Mouse (Mus musculus) limb, embryonic 15.5 days (tissue): Measurements from ENCODE around the gene Tmc3. TPM values are rescaled to one million over a fixed set of nuclear protein-coding genes. Genes with fewer than 3 reads are reported as not detected.

Experiments
- ATAC-seq: fragments of 200-750 bp; cut with Nextera tagmentation; 2 replicates; pipeline ENCODE4 v1.8.0; 2017; ENCODE audit warnings: low read depth, moderate TSS enrichment; ENCODE audit not compliant: insufficient number of reproducible peaks, low FRiP score, low TSS enrichment
- H3K27ac ChIP-seq: fragments of 300-500 bp; sonication (generic); 2 replicates; pipeline ENCODE4 v1.5.1; 2015; ENCODE audit warnings: moderate library complexity, mild to moderate bottlenecking, inconsistent platforms
- H3K27me3 ChIP-seq: fragments of 300-500 bp; sonication (generic); 2 replicates; pipeline ENCODE4 v1.6.1; 2015; ENCODE audit warnings: inconsistent platforms
- H3K36me3 ChIP-seq: fragments of 300-500 bp; sonication (generic); 2 replicates; pipeline ENCODE4 v1.6.1; 2015; ENCODE audit warnings: inconsistent platforms
- H3K4me1 ChIP-seq: fragments of 300-500 bp; sonication (generic); 2 replicates; pipeline ENCODE4 v1.6.1; 2015; ENCODE audit warnings: inconsistent platforms
- H3K4me2 ChIP-seq: fragments of 300-500 bp; sonication (generic); 2 replicates; pipeline ENCODE4 v1.6.1; 2015; ENCODE audit warnings: mild to moderate bottlenecking, inconsistent platforms
- H3K4me3 ChIP-seq: fragments of 300-500 bp; sonication (generic); 2 replicates; pipeline ENCODE4 v1.5.1; 2015; ENCODE audit warnings: mild to moderate bottlenecking, inconsistent platforms
- H3K9ac ChIP-seq: fragments of 300-500 bp; sonication (generic); 2 replicates; pipeline ENCODE4 v1.6.1; 2015; ENCODE audit warnings: inconsistent platforms
- H3K9me3 ChIP-seq: fragments of 300-500 bp; sonication (generic); 2 replicates; pipeline ENCODE4 v1.6.1; 2016; ENCODE audit warnings: inconsistent platforms
- WGBS: fragments of 180-500 bp; shearing (Covaris S2); methylation state at CpG from one replicate; pipeline ENCODE4 v1.1.7; 2015; 5-methylcytosine and 5-hydroxymethylcytosine counted together
- polyA plus RNA-seq: library from polyadenylated mRNA; unstranded; fragments of >200 nt; fragmentation: Nextera tagmentation; extraction: Ambion mirVana; gene quantifications from 2 replicates; pipeline ENCODE4 v1.2.1, GENCODE M21; 2015

The Tmc3 gene
- polyA plus RNA-seq, 1 experiment from 2014 or later, result 0.91 TPM

GRCm38 (mm10) chr7:83604180-83604944 lies 19.6 kb downstream of the Tmc3 start:
- Histone ChIP-seq H3K4me2 (no peak overlapping the region), H3K9ac (no peak overlapping the region), H3K36me3 (no peaks in the 10 kb centered on the region), H3K9me3 (no peaks in the 10 kb centered on the region), H3K4me1 (peaks cover 5% of the 10 kb centered on the region; the same call in 1 of the 2 replicates), H3K27ac (no peak overlapping the region), H3K27me3 (no peaks in the 10 kb centered on the region), H3K4me3 (no peak overlapping the region)
- WGBS, result 78% methylated on average over 7 of the region's 7 CpGs
- no peak for ATAC-seq

- WGBS, result 96% methylated on average over 2 of the region's 2 CpGs
- Histone ChIP-seq H3K27me3 (no peaks in the 10 kb centered on the region), H3K9me3 (no peaks in the 10 kb centered on the region), H3K4me2 (no peak overlapping the region), H3K4me1 (peaks cover 5% of the 10 kb centered on the region; the same call in 1 of the 2 replicates), H3K27ac (no peak overlapping the region), H3K9ac (no peak overlapping the region), H3K4me3 (no peak overlapping the region), H3K36me3 (no peaks in the 10 kb centered on the region)
- ATAC-seq, result no peak
Measured at GRCm38 (mm10) chr7:83606796-83607195, 22.1 kb downstream of the Tmc3 start.

DNA sequence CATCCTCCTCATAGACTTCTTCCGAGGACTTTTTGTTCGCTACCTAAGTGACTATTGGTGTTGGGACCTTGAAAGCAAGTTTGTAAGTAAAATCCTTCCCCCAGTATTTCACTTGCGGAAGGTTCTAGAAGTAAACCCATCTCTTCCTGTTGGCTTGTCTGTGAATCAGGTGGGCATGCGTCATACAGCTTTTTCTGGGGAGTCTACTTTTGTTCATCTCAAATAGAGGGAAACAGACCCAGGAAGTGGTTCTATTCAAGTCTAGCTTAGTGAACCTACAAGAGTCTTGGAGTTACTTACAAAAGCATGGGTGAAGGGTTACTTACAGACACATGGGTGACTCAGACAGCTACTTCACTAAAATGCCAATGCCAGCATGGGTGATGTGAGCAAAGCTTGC lies 25.2 kb downstream of the Tmc3 start:
- no peaks in the 10 kb centered on the region for H3K36me3 ChIP-seq
- H3K27me3 ChIP-seq, result no peaks in the 10 kb centered on the region
- H3K4me1 ChIP-seq, result no peaks in the 10 kb centered on the region
- 96% methylated on average over 4 of the region's 4 CpGs for WGBS
- no peak overlapping the region for H3K27ac ChIP-seq
- no peak overlapping the region for H3K4me2 ChIP-seq
- no peak overlapping the region for H3K4me3 ChIP-seq
- H3K9ac ChIP-seq, result no peak overlapping the region
- no peaks in the 10 kb centered on the region for H3K9me3 ChIP-seq
- ATAC-seq, result no peak

GRCm38 (mm10) chr7:83611886-83612285 lies 27.2 kb downstream of the Tmc3 start:
- Histone ChIP-seq H3K4me3 (no peak overlapping the region), H3K9ac (no peak overlapping the region), H3K9me3 (no peaks in the 10 kb centered on the region), H3K27me3 (no peaks in the 10 kb centered on the region), H3K4me2 (no peak overlapping the region), H3K4me1 (peaks cover under 1% of the 10 kb centered on the region; the same call in 1 of the 2 replicates), H3K27ac (no peak overlapping the region), H3K36me3 (no peaks in the 10 kb centered on the region)
- 92% methylated on average over 1 of the region's 1 CpGs for WGBS
- ATAC-seq, result no peak

DNA sequence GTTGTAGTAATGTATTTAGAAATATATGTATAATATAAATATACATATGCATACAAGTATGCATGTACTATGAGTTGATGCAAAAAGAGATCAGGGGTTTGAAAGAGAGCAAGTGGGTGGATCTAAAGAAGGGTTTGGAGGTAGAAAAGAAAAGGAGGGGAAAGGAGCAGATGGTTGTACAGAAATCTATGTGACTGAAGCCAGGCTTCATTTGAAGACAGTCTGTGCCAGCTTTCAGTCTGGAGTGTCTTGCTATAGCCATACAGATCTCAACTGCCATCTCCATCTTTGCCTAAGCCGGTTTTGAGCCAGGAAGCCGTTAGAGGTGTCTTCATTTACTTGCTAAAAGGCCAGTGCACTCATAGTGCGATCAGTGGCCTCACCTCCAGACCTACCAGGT lies 30.5 kb downstream of the Tmc3 start:
- no peak for ATAC-seq
- Histone ChIP-seq H3K9ac (no peak overlapping the region), H3K27me3 (no peaks in the 10 kb centered on the region), H3K4me2 (no peak overlapping the region), H3K27ac (no peak overlapping the region), H3K4me3 (no peak overlapping the region), H3K4me1 (peaks cover 6% of the 10 kb centered on the region; the same call in 1 of the 2 replicates), H3K36me3 (no peaks in the 10 kb centered on the region), H3K9me3 (no peaks in the 10 kb centered on the region)
- 87% methylated on average over 3 of the region's 3 CpGs for WGBS

DNA sequence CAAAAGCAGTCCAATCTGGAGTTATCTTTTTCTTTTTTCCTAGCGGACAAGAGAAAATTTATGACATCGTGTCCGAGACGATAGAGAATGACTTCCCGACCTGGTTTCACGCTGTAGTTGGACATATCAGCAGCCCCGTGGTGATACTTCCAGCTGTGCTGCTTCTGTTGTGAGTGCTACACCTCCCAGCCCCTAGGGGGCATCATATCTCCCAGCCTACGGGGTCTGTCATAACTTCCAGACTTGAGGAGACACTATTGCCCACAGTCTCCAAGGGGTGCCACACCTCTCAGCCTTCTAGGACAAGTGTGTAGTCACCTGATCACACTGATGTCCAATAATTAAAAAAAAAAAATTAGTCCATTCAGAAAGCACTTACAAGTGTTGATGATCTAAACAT lies 31.1 kb downstream of the Tmc3 start:
- Histone ChIP-seq H3K36me3 (no peaks in the 10 kb centered on the region), H3K9me3 (no peaks in the 10 kb centered on the region), H3K9ac (no peak overlapping the region), H3K4me3 (no peak overlapping the region), H3K4me2 (no peak overlapping the region), H3K27me3 (no peaks in the 10 kb centered on the region), H3K27ac (no peak overlapping the region), H3K4me1 (peaks cover 6% of the 10 kb centered on the region; the same call in 1 of the 2 replicates)
- 88% methylated on average over 8 of the region's 8 CpGs for WGBS
- no peak for ATAC-seq

- Histone ChIP-seq H3K4me1 (peaks cover 6% of the 10 kb centered on the region; the same call in 1 of the 2 replicates), H3K27me3 (no peaks in the 10 kb centered on the region), H3K27ac (no peak overlapping the region), H3K9me3 (no peaks in the 10 kb centered on the region), H3K4me3 (no peak overlapping the region), H3K36me3 (no peaks in the 10 kb centered on the region), H3K4me2 (no peak overlapping the region), H3K9ac (no peak overlapping the region)
- no peak for ATAC-seq
- WGBS, result 81% methylated on average over 3 of the region's 3 CpGs
Measured at GRCm38 (mm10) chr7:83616268-83616667, 31.5 kb downstream of the Tmc3 start.

GRCm38 (mm10) chr7:83618709-83619108 lies 34.0 kb downstream of the Tmc3 start:
- H3K9me3 ChIP-seq, result no peaks in the 10 kb centered on the region
- peaks cover 6% of the 10 kb centered on the region; the same call in 1 of the 2 replicates for H3K4me1 ChIP-seq
- H3K27me3 ChIP-seq, result no peaks in the 10 kb centered on the region
- H3K27ac ChIP-seq, result no peak overlapping the region
- no peaks in the 10 kb centered on the region for H3K36me3 ChIP-seq
- 92% methylated on average over 1 of the region's 1 CpGs for WGBS
- H3K4me3 ChIP-seq, result no peak overlapping the region
- no peak overlapping the region for H3K9ac ChIP-seq
- H3K4me2 ChIP-seq, result no peak overlapping the region
- no peak for ATAC-seq

DNA sequence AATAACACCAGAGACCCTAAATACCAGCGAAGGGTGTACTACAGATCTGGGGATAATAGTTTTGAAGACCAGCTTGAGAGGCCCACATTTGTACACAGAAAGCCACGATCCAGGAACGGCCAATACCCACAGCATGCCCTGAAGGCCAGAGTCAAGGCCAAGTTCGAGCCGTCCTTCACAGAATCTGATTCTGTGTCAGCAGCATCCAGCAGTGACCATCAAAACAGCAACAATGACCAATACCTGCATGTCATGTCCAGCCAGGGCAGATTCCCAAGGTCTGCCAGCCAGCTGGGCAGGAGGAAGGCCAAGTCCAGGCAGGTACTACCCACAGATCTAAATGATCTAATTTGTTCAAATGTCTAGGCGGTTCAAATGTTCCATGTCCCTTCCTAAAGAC lies 37.9 kb downstream of the Tmc3 start:
- H3K27me3 ChIP-seq, result no peaks in the 10 kb centered on the region
- no peaks in the 10 kb centered on the region for H3K9me3 ChIP-seq
- H3K4me1 ChIP-seq, result no peaks in the 10 kb centered on the region
- no peak overlapping the region for H3K27ac ChIP-seq
- H3K4me3 ChIP-seq, result no peak overlapping the region
- H3K9ac ChIP-seq, result no peak overlapping the region
- no peaks in the 10 kb centered on the region for H3K36me3 ChIP-seq
- H3K4me2 ChIP-seq, result no peak overlapping the region
- WGBS, result 89% methylated on average over 6 of the region's 6 CpGs
- no peak for ATAC-seq

DNA sequence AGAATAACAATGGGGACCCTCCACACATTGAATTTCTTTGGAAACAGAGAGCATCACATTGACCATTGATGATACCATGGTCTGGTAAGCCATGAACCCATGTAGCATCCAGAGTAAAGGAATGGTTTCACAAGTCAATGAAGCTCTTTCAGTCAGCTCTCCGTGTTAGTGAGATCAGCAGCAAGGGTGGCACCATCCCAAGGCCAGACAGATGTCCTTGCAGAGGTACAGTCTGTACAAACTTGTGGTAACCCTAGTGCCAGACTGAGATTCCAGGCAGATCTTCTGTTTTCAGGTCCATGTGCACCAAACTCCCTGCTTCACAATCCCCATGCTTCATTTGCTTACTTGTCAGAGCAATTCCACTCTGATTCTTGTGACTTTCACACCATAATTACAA lies 39.3 kb downstream of the Tmc3 start:
- ATAC-seq, result no peak
- no peaks in the 10 kb centered on the region for H3K9me3 ChIP-seq
- 69% methylated on average over 1 of the region's 1 CpGs for WGBS

GRCm38 (mm10) chr7:83626557-83627257 lies 42.0 kb downstream of the Tmc3 start:
- Histone ChIP-seq H3K4me2 (no peak overlapping the region), H3K27me3 (no peaks in the 10 kb centered on the region), H3K27ac (no peak overlapping the region), H3K36me3 (0 out of 2 replicates have a peak, but pooled peaks cover 2% of the 10 kb centered on the region), H3K9me3 (no peaks in the 10 kb centered on the region), H3K9ac (no peak overlapping the region), H3K4me3 (no peak overlapping the region), H3K4me1 (peaks cover 7% of the 10 kb centered on the region)
- ATAC-seq, result no peak
- 56% methylated on average over 8 of the region's 8 CpGs for WGBS

More for the DNA sequence above, 39.3 kb downstream of the Tmc3 start:
- Histone ChIP-seq H3K4me3 (no peak overlapping the region), H3K9ac (no peak overlapping the region), H3K4me1 (no peaks in the 10 kb centered on the region), H3K36me3 (0 out of 2 replicates have a peak, but pooled peaks cover 2% of the 10 kb centered on the region), H3K27me3 (no peaks in the 10 kb centered on the region), H3K27ac (no peak overlapping the region), H3K4me2 (no peak overlapping the region)

DNA sequence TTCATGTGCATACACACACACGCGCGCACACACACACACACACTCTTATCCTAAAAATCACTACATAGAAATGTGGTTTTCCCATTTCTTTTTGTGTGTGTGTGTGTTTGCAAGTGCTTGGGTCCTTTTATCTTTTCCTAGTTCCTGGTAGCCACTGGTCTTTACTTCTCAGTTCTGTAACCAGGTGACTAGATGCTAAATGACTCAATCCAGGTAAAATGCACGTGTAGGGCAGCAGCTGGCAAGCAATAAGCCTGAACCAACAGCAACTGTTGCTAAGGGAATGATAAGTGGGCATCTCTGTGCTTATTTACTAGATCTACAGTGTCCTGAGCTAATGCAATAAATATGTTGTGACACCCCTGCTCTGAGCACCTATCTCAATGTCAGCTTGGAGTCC lies 42.6 kb downstream of the Tmc3 start:
- no peak overlapping the region for H3K27ac ChIP-seq
- H3K4me3 ChIP-seq, result no peak overlapping the region
- no peak overlapping the region for H3K4me2 ChIP-seq
- no peaks in the 10 kb centered on the region for H3K27me3 ChIP-seq
- H3K4me1 ChIP-seq, result peaks cover 7% of the 10 kb centered on the region
- 0 out of 2 replicates have a peak, but pooled peaks cover 2% of the 10 kb centered on the region for H3K36me3 ChIP-seq
- ATAC-seq, result no peak
- 79% methylated on average over 4 of the region's 4 CpGs for WGBS
- no peaks in the 10 kb centered on the region for H3K9me3 ChIP-seq
- no peak overlapping the region for H3K9ac ChIP-seq
